Mouse (Mus musculus) thymus, adult 2 months (tissue): Measurements from ENCODE around the gene Ttc39b. TPM values are rescaled to one million over a fixed set of nuclear protein-coding genes. Genes with fewer than 3 reads are reported as not detected.
A peak's percentile ranks its signal among the peaks of the same experiment; 100 is the strongest.

Experiments used
- DNase-seq: peaks from one replicate; pipeline ENCODE4 v3.0.0; 2021
- H3K27ac ChIP-seq: fragments of 200-500 bp; 2 replicates; pipeline ENCODE4 v1.5.1; 2012; ENCODE audit warnings: low read length, control low read depth; ENCODE audit not compliant: control insufficient read depth, insufficient read depth
- H3K27me3 ChIP-seq: fragments of 200-500 bp; 2 replicates; pipeline ENCODE4 v1.6.1; 2012; ENCODE audit warnings: mild to moderate bottlenecking, low read length, moderate library complexity, mixed read lengths; ENCODE audit not compliant: control insufficient read depth, insufficient read depth
- H3K36me3 ChIP-seq: fragments of 200-500 bp; 2 replicates; pipeline ENCODE4 v1.6.1; 2012; ENCODE audit warnings: mild to moderate bottlenecking, low read length, moderate library complexity; ENCODE audit not compliant: control insufficient read depth, insufficient read depth
- H3K4me1 ChIP-seq: fragments of 200-500 bp; replicated peaks from 2 replicates; pipeline ENCODE4 v1.6.1; 2012; ENCODE audit warnings: low read length; ENCODE audit not compliant: control insufficient read depth, insufficient read depth
- H3K4me3 ChIP-seq: fragments of 200-500 bp; 2 replicates; pipeline ENCODE4 v1.5.1; 2012; ENCODE audit warnings: mild to moderate bottlenecking, low read length, control low read depth, moderate library complexity; ENCODE audit not compliant: control insufficient read depth, insufficient read depth
- CTCF ChIP-seq: fragments of 200-500 bp; IDR thresholded peaks from 2 replicates; pipeline ENCODE4 v1.5.1; 2012; ENCODE audit warnings: mild to moderate bottlenecking, control low read depth, low read length, moderate library complexity, borderline replicate concordance; ENCODE audit not compliant: control insufficient read depth, poor library complexity, insufficient read depth; ENCODE audit errors: extremely low read depth
- POLR2A ChIP-seq: fragments of 200-500 bp; IDR thresholded peaks from 2 replicates; pipeline ENCODE4 v1.6.1; 2012; ENCODE audit warnings: mild to moderate bottlenecking, low read length, control low read depth, moderate library complexity; ENCODE audit not compliant: control insufficient read depth, poor library complexity, insufficient read depth; ENCODE audit errors: extremely low read depth
- WGBS: fragments of 180-500 bp; shearing (Covaris S2); methylation state at CpG from one replicate; pipeline ENCODE4 v1.1.7; 2018; 5-methylcytosine and 5-hydroxymethylcytosine counted together
- polyA plus RNA-seq: library from polyadenylated mRNA; depleted of rRNA; stranded (reverse); fragments of >200 nt; gene quantifications from 2 replicates; pipeline ENCODE4 v1.2.3, GENCODE M21; 2012; rRNA removed

The Ttc39b gene
- 1.7 and 2.5 TPM in 2 replicates for polyA plus RNA-seq

- TF ChIP-seq POLR2A = no peak
- TF ChIP-seq CTCF = no peak
- Histone ChIP-seq H3K27ac (no peak within 1 kb of the TSS), H3K36me3 (no peaks in the 10 kb centered on the region), H3K27me3 (peaks cover 9% of the 10 kb centered on the region; the same call in 1 of the 2 replicates), H3K4me3 (peak within 1 kb of the TSS; percentile 70), H3K4me1 (peaks cover 8% of the 10 kb centered on the region; the same call in 1 of the 2 replicates)
- DNase-seq = peak; percentile 94
- 1% methylated on average over 59 of the region's 59 CpGs for WGBS
These were observed at the start of gene Ttc39b for GRCm38 (mm10) chr4:83323910-83324684. TSS of gene Ttc39b (minus strand) at chr4:83324255.

GRCm38 (mm10) chr4:83373381-83373780 lies 49.3 kb upstream of the Ttc39b start:
- H3K27ac ChIP-seq = no peak overlapping the region
- 84% methylated on average over 4 of the region's 4 CpGs for WGBS
- H3K27me3 ChIP-seq = no peaks in the 10 kb centered on the region
- H3K4me3 ChIP-seq = no peak overlapping the region
- TF ChIP-seq POLR2A (no peak), CTCF (no peak)
- DNase-seq = no peak
- H3K36me3 ChIP-seq = no peaks in the 10 kb centered on the region
- H3K4me1 ChIP-seq = no peaks in the 10 kb centered on the region

GRCm38 (mm10) chr4:83357738-83358137 lies 33.7 kb upstream of the Ttc39b start:
- Histone ChIP-seq H3K36me3 (no peaks in the 10 kb centered on the region), H3K4me1 (no peaks in the 10 kb centered on the region), H3K4me3 (no peak overlapping the region), H3K27me3 (no peaks in the 10 kb centered on the region; the same call in 1 of the 2 replicates), H3K27ac (no peak overlapping the region)
- WGBS = 97% methylated on average over 1 of the region's 1 CpGs
- DNase-seq = no peak
- TF ChIP-seq POLR2A (no peak), CTCF (no peak)

GRCm38 (mm10) chr4:83354786-83355185 lies 30.7 kb upstream of the Ttc39b start:
- no peak overlapping the region for H3K4me3 ChIP-seq
- H3K4me1 ChIP-seq = no peaks in the 10 kb centered on the region
- TF ChIP-seq CTCF (no peak), POLR2A (no peak)
- no peaks in the 10 kb centered on the region for H3K36me3 ChIP-seq
- DNase-seq = no peak
- no peak overlapping the region for H3K27ac ChIP-seq
- 5% methylated on average over 2 of the region's 2 CpGs for WGBS
- H3K27me3 ChIP-seq = no peaks in the 10 kb centered on the region; the same call in 1 of the 2 replicates

- H3K4me1 ChIP-seq = no peaks in the 10 kb centered on the region
- no peak overlapping the region for H3K4me3 ChIP-seq
- H3K36me3 ChIP-seq = no peaks in the 10 kb centered on the region
- WGBS = 3% methylated on average over 6 of the region's 6 CpGs
- TF ChIP-seq CTCF (no peak), POLR2A (no peak)
- no peaks in the 10 kb centered on the region; the same call in 1 of the 2 replicates for H3K27me3 ChIP-seq
- DNase-seq = no peak
- H3K27ac ChIP-seq = no peak overlapping the region
These were observed 29.9 kb upstream of the Ttc39b start for GRCm38 (mm10) chr4:83353949-83354348.

GRCm38 (mm10) chr4:83353276-83353675 lies 29.2 kb upstream of the Ttc39b start:
- TF ChIP-seq CTCF (no peak), POLR2A (no peak)
- H3K36me3 ChIP-seq = no peaks in the 10 kb centered on the region
- no peaks in the 10 kb centered on the region; the same call in 1 of the 2 replicates for H3K27me3 ChIP-seq
- DNase-seq = no peak
- WGBS = 95% methylated on average over 12 of the region's 12 CpGs
- H3K27ac ChIP-seq = no peak overlapping the region
- H3K4me3 ChIP-seq = no peak overlapping the region
- H3K4me1 ChIP-seq = no peaks in the 10 kb centered on the region
